Mouse (Mus musculus) kidney, adult 2 months (tissue): Measurements from ENCODE around the gene Defb13.

Experiments used
- CTCF ChIP-seq: fragments of 200-500 bp; conservative IDR thresholded peaks from 2 replicates; pipeline ENCODE4 v1.5.1; 2011; ENCODE audit warnings: low read depth, mild to moderate bottlenecking, control low read depth, low read length, moderate library complexity, mixed read lengths; ENCODE audit not compliant: insufficient read depth, insufficient read length
- POLR2A ChIP-seq: fragments of 200-500 bp; IDR thresholded peaks from one replicate; pipeline ENCODE4 v1.6.1; 2011; ENCODE audit warnings: low read depth, low read length, control low read depth

DNA sequence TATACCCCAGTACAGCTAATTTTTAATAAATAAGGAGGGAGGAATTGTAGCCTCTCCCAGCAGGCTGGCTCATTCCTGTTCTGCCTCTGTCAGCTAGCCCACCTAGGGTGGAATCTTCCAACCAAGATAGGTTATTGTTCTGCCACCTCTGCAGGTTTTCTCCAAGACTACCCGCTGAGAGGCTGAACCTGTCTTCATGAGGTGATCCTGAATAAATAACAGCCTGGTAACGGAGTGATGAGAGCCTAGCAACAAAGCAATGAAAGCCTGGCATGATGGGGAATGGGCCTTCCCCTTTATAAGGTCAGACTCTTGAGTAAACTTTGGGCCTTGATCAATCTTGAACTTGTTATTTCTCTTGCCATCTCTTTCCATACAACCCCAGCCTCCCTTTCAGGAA lies 34.0 kb upstream of the Defb13 start:
- TF ChIP-seq POLR2A (no peak), CTCF (no peak)
